Mouse (Mus musculus) 416B (cell line): ENCODE measurements around the gene Zfp235.
A peak's percentile ranks its signal among the peaks of the same experiment; 100 is the strongest.

ENCODE experiments used
- DNase-seq: peaks from one replicate; pipeline ENCODE4 v3.0.0; 2011; ENCODE audit warnings: low read depth

The Zfp235 gene

GRCm38 (mm10) chr7:24133996-24134828, at the start of gene Zfp235:
Zfp235 (plus strand) TSS chr7:24134169.
- peak; percentile 90 for DNase-seq

- no peak for DNase-seq
Measured at GRCm38 (mm10) chr7:24086871-24087270, 47.1 kb upstream of the Zfp235 start.

- DNase-seq = no peak
Measured at GRCm38 (mm10) chr7:24087485-24088125, 46.4 kb upstream of the Zfp235 start.

GRCm38 (mm10) chr7:24104403-24104802, 29.6 kb upstream of the Zfp235 start:
- DNase-seq = no peak

- no peak for DNase-seq
Measured at GRCm38 (mm10) chr7:24105144-24105703, 28.7 kb upstream of the Zfp235 start.

GRCm38 (mm10) chr7:24110839-24111238, 23.1 kb upstream of the Zfp235 start:
- DNase-seq = no peak

- DNase-seq = no peak
Measured at GRCm38 (mm10) chr7:24111772-24112155, 22.2 kb upstream of the Zfp235 start.

- DNase-seq = no peak
Measured at GRCm38 (mm10) chr7:24112156-24112856, 21.7 kb upstream of the Zfp235 start, which contains the start of gene Zfp112. Zfp112 (plus strand) TSS chr7:24112314.

GRCm38 (mm10) chr7:24113001-24113400, 21.0 kb upstream of the Zfp235 start:
- DNase-seq = no peak

- no peak for DNase-seq
Measured at GRCm38 (mm10) chr7:24116655-24117054, 17.3 kb upstream of the Zfp235 start.

GRCm38 (mm10) chr7:24133425-24133995, 459 bp upstream of the Zfp235 start:
- DNase-seq = no peak

GRCm38 (mm10) chr7:24142566-24142965, 8.6 kb downstream of the Zfp235 start:
- peak; percentile 92 for DNase-seq

- DNase-seq = peak; percentile 81
Measured at GRCm38 (mm10) chr7:24153272-24153671, 19.3 kb downstream of the Zfp235 start.

GRCm38 (mm10) chr7:24172191-24172590, 38.2 kb downstream of the Zfp235 start:
- no peak for DNase-seq

- DNase-seq = no peak
Measured at GRCm38 (mm10) chr7:24174618-24175336, 40.8 kb downstream of the Zfp235 start, which contains the start of gene Zfp114. Zfp114 (plus strand) TSS chr7:24175060.

GRCm38 (mm10) chr7:24175337-24175711, 41.4 kb downstream of the Zfp235 start:
- DNase-seq = no peak

- peak; percentile 85 for DNase-seq
Measured at GRCm38 (mm10) chr7:24187611-24188010, 53.6 kb downstream of the Zfp235 start.

GRCm38 (mm10) chr7:24188901-24189570, 55.1 kb downstream of the Zfp235 start:
- DNase-seq = peak; percentile 75

GRCm38 (mm10) chr7:24189571-24189944, 55.6 kb downstream of the Zfp235 start:
- peak; percentile 93 for DNase-seq

- no peak for DNase-seq
Measured at GRCm38 (mm10) chr7:24191361-24191760, 57.4 kb downstream of the Zfp235 start.
